Mouse (Mus musculus): ENCODE data around the gene Magix.
A peak's percentile ranks its signal among the peaks of the same experiment; 100 is the strongest.
"Not testable (repeated sequence)": the region's sequence is repeated elsewhere in the genome, so short reads cannot be mapped to it uniquely, and the experiment has no call there.

Magix gene

DNA sequence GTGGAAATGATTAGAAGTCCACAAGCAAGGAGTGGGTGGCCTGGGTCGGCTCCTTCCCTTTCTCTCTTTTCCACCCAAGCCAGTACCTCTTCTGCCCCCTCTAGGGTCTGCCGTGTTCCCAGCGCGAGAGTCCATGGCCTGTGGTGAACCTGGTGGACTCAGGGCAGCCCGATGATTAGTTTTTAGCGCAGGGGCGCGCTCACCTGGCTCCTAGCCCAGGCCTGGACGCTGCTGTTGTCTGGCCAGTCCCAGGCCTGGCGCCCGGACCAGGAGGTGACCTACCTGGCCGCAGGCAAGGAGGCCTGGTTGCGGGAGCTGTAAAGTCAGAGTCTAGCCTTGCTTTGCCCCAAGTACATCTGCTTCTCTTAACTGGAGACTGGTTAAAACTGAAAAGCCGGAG, at the start of gene Magix:
Gene Magix (minus strand): TSS at position 388 of the 400 bp plus-strand sequence.
- peak; percentile 58 to 60 for DNase-seq

DNA sequence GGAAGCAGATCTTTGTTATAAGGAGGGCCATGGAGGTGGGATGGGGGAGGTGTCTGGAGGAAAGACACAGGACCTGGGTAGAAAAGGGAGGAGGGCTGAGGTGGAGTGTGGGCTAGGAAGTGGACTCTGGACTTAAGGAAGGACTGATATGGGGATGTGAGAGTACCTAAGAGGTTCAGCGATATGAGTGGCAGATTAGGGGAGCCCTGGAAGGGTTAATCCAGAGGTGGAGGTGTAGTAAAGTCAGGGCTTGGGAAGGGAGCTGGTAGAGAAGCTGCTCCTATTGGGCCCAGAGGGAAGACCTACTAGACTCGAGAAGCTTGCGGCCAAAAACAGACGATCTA, 47.8 kb upstream of the Magix start:
- no peak for DNase-seq

- peak; percentile 75 to 86 for DNase-seq
Measured at GRCm38 (mm10) chrX:7728215-7728921, 47.3 kb upstream of the Magix start, which contains the start of gene Praf2. Gene Praf2, plus strand, starts transcription at chrX:7728439.

DNA sequence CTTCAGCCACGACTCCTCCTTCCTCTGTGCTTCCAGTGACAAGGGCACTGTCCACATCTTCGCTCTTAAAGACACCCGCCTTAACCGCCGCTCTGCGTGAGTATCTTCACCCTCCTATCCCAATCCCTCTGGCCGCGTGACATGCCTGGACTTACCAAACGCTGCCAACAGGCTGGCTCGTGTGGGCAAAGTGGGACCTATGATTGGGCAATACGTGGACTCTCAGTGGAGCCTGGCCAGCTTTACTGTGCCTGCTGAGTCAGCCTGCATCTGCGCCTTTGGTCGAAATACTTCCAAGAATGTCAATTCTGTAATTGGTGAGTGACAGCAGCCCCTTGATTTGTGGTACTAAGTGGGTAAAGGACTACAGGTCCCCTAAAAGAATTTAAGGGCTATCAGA, 46.1 kb upstream of the Magix start:
- no peak for DNase-seq

DNA sequence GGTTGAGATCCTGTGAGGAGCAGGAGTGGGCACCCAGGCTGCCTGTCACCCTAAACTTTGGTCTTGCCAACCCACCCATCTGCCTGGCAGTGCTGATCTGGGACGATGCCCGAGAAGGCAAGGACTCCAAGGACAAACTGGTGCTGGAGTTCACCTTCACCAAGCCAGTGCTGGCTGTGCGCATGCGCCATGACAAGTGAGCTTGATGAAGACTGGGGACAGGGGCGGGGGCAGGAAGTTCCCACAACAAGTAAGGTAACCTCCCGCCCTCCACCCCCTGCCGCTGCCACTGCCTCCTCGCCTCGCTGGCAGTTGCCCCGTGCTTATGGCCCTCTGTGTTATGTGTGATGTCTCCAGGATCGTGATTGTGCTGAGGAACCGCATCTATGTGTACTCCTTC, 44.8 kb upstream of the Magix start:
- no peak for DNase-seq

GRCm38 (mm10) chrX:7724135-7724534, 43.1 kb upstream of the Magix start:
- DNase-seq: no peak

DNA sequence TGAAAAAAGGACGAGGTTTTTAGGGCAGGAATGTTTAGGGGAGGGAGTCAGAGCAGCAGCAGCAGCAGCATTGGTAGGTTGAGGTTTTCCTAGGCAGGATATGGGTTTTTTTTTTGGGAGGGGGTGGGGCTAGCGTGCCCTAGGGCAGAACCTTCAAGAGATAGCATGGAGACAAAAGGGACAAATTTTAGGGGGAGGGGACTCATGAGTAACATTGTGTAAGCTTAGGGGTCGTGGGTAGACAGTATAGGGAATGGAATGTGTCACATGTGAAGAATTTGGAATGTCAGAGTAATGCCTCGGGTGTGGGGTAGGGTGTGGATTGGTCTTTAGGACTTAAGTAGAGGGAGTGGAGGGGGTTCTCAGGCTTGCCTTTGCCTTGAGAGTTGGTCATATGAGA, 41.6 kb upstream of the Magix start:
- no peak for DNase-seq

DNA sequence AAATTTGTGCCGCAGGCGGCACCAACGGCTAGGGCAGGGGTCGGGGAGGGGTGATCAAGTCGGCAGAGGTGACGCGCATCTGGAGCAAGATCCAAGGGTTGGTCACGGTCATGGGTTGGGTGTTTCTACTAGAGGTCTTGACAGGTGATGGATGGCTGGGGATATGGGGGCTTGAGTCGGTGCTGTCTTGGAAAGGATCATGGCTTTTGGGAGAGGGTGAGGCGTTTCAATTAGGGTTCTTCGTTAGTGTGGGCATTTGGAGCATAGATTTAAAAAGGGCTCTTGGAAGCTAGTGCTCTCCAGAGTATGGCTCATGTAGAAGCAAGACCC, 41.2 kb upstream of the Magix start:
- no peak for DNase-seq

GRCm38 (mm10) chrX:7721514-7722281, 40.6 kb upstream of the Magix start, which contains the start of gene Gm45208:
Gene Gm45208, plus strand, starts transcription at chrX:7722245.
- DNase-seq: peak; percentile 69 to 79

DNA sequence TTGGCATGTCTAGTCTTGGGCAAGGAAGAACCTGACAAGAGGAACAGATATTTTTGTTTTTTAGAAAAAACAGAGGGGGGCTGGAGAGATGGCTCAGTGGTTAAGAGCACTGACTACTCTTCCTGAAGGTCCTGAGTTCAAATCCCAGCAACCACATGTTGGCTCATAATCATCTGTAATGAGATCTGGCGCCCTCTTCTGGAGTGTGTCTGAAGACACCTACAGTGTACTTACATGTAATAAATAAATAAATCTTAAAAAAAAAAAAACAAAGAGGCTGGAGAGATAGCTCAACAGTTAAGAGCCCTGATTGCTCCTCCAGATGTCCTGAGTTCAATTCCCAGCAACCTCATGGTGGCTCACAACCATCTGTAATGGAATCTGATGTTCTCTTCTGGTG, 35.0 kb upstream of the Magix start:
- DNase-seq: not testable (repeated sequence)

DNA sequence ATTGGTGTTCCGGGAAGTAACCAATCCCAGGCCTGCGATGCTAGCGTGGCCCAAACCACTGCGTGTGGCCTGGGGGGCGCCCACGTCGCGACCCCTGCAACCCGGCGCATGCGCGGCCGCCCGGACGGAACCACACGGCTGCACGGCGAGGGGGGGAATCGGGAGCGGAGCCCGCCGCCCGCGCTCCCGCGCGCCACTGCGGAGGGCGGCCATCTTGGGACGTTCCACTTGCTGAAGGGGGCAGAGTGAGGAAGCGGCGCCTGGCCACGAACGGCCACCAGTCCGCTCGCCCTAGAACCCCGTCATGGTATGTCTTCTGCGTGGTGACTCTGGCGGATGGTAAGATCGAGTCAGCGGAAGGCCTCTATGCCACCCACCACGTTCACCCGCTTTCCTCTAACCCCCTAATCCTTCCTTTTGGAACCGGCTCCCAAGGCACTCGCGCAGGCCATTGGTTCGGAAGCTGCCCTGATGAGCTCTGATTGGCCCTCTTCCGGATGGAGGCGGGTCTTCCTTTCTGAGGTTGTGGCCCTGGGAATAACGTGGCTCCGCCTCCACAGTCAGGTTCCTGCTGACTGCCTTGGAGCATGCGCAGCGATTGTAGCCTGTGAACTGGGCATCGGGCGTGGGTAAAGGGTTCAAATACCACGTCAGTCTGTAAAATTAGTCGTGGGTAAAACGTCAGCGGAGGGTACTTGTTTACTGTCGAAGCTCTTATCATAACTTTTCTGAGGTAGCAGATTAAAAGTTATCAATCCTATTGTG, 33.3 kb upstream of the Magix start, which contains the start of gene Wdr45:
Gene Wdr45 (plus strand): TSS at position 199 of the 765 bp plus-strand sequence.
- DNase-seq: peak; percentile 90 to 95

DNA sequence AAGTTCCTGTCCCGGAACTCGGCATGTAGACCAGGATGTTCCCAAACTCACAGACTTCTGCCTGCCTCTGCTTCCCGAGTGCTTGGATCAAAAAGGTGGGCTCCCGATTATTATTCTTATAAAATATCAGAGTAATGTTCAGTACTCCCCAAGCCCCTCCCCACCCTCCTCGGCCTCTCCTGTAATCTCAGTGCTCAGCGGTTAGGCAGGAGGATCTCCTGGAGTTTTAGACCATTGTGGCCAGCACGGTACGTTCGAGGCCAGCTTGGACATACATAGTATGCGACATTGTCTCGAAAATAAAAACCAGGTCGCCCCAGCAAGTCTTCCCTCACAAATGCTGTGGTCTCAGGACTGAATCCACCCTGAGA, 32.7 kb upstream of the Magix start:
- not testable (repeated sequence) for DNase-seq

DNA sequence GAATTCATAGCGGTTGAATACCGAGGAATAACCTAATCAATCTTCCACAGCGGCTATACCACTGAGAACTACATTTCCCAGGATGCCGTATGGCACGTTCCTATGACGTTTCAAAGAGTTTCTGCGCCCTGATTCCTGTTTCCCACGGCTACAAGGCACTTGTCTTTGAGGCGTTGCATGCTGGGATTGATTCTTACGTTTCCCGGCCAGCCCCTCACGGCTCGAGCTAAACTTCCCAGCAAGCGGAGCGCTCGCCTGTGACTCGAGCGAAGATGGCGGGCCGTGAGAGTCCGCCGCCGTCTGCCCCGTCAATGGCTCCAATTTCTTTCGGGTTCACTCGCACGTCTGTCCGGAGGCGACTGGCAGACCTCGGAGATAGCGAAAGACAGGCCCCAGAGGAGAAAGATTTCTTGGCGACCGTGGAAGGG, 15.9 kb upstream of the Magix start, which contains the start of gene Gpkow:
Gene Gpkow (plus strand): TSS at position 178 of the 428 bp plus-strand sequence.
- DNase-seq: peak; percentile 79 to 91

GRCm38 (mm10) chrX:7696520-7696919, 15.5 kb upstream of the Magix start:
- DNase-seq: no peak

DNA sequence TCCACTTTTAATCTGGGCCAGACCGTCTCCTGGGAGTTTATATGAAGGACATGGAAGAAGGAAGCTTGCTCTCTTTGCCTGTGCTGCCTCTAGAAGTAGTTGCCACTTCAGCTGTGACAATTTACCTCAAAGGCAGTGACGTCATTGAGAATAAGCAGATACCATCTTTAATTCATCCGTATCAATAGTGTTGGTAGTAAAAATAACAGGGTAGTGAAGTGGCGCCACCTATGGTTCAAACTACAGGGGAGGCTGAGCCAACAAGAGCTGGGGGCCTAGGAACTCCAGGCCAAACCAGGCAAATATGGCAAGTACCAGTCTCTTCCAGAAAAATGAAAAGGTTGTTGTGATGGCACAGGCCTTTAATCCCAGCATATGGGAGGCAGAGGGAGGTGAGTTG, 11.8 kb upstream of the Magix start:
- DNase-seq: peak; percentile 33 to 38

DNA sequence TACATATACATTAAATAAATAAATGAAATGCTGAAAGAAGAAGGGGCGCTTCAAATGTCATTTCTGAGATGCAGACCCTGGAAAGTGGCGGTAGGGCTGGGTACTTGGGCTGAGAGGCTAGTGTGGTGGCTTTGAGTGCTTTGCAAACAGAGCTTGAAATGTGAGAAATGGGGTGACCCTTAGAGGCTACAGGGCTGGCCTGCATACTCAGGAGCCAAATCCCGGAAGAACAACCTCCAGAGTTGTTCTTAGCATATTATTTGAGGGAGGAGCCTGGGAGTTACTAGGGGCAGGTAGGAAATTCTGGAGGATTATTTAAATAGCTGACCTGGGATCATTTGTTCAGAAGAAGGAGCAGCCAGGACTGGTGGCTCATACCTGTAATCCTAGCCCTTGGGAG, 9.4 kb upstream of the Magix start:
- no peak for DNase-seq

- DNase-seq: peak in 1 of 2 experiments; percentile 48
Measured at GRCm38 (mm10) chrX:7688321-7688720, 7.3 kb upstream of the Magix start.

GRCm38 (mm10) chrX:7680057-7680412, 1.0 kb downstream of the Magix start:
- no peak for DNase-seq

DNA sequence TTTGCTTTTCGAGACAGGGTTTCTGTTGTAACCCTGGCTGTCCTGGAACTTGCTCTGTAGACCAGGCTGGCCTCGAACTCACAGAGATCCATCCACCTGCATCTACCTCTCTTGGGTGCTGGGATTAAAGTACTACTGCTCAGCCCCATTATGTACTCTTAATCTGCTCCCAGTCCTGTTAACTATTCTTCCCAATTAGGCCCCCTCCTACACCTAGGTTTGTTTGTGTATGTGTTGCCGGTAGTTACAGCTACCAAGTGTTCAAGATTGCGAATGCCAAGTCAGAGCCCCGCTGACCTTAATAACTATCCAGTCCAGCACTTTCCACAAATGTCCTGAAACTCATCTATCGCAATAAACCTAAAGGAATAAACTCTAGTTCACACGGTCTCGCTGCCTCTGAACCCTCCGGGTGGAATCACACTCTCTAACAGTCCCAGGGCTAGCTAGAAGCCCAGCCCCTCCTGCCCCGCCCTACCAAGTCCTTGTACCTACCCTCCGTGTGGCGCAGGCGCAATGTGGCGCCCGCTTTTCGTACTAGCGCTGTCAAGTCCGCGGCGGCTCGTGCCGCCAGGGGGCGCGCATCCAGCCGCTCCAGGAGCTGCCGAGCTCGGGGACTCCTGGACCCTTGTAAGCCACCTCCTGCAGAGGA, 1.5 kb downstream of the Magix start:
- DNase-seq: peak; percentile 84 to 93

- no peak for DNase-seq
Measured at GRCm38 (mm10) chrX:7678986-7679385, 2.1 kb downstream of the Magix start.

- DNase-seq: no peak
Measured at GRCm38 (mm10) chrX:7675001-7675380, 6.1 kb downstream of the Magix start.

GRCm38 (mm10) chrX:7674284-7675000, 6.6 kb downstream of the Magix start:
- no peak for DNase-seq

Measured in cerebellum, adult 18-20 months (tissue).